Mouse (Mus musculus): Measurements from ENCODE around the gene Mpnd.

The Mpnd gene

DNA sequence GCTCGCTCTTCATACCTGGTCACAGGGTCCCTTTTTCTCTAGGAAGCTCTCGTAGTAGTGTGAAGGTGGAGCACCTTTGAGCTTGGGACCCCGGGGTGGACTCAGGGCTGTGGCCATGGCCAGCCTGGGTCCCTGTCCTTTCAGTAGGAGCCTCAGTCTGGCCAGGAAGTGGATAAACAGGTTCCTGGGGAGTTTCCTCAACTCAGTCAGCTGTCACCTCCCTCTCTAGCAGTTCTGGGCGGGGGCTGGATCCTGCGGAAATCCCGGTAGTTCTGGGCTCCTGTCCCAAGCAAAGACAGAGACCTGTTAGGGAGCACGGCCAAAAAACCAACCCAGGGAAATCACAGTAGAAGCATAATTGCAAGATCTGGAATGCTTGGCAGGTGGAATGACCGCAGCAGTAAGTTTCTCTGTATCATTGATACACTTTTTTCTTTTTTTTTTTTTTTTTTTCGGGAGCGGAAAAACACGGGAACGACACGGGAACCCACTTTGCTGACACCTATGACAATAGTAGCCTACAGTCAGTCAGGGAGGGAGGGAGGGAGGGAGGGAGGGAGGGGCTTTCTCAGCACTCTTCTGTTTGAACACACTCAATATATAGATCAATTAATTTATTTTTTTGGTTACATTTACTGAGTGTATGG lies at the start of gene Mpnd, which contains the start of gene Stap2:
Gene Mpnd (plus strand): TSS at position 297 of the 647 bp plus-strand sequence.
Gene Stap2 (minus strand): TSS at position 170 of the 647 bp plus-strand sequence.
- peak; percentile 71 for DNase-seq (ENCODE audit: low read depth)

DNA sequence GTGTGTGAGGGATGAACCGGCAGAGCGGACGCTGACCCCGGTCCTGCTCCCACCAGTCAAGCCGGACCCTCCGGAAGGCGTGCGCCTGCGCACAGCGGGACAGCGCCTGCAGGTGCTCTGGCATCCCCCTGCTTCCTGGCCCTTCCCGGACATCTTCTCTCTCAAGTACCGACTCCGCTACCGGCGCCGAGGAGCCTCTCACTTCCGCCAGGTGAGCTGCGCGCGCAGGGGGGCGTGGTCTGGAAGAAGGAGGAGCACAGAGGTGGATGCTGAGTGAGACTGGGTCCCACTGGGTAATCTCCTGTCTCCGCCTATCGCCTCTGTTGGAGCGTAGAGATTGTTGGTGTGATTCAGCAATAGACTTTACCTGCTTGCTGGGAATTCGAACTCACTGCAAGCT lies 49.4 kb upstream of the Mpnd start:
- no peak for DNase-seq (ENCODE audit: low read depth)

DNA sequence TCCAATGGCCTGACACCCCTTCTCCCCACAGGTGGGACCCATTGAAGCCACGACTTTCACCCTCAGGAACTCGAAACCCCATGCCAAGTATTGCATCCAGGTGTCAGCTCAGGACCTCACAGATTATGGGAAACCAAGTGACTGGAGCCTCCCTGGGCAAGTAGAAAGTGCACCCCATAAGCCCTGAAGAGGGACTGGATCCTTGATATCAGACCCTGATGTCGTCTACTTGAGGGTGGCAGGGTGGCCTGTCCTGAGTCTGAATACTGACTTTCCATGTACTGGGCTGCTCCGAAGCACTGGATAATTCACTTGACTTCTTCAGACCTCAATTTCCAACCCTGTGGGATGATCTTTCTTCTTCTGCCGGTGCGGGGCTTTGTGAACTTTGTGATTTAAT lies 48.9 kb upstream of the Mpnd start:
- no peak for DNase-seq (ENCODE audit: low read depth)

DNA sequence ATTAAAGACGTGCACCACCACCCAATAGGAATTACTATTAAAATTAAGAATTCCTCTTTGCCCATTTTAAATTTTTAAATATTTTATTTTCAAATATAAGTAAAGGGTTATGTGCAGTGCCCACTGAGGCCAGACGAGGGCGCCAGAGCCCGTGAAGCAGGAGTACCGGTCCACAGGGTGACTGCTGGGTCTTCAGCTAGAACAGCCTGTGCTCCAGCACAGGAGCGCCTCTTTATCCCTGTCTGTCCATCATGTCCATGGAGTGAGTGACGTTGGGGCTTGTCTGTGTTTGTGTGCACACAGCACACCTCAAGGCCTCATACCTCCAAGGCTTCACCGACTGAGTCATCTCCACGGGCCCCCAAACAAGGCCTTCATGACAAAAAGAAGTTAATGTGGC lies 48.3 kb upstream of the Mpnd start:
- DNase-seq (ENCODE audit: low read depth) = peak; percentile 89

DNA sequence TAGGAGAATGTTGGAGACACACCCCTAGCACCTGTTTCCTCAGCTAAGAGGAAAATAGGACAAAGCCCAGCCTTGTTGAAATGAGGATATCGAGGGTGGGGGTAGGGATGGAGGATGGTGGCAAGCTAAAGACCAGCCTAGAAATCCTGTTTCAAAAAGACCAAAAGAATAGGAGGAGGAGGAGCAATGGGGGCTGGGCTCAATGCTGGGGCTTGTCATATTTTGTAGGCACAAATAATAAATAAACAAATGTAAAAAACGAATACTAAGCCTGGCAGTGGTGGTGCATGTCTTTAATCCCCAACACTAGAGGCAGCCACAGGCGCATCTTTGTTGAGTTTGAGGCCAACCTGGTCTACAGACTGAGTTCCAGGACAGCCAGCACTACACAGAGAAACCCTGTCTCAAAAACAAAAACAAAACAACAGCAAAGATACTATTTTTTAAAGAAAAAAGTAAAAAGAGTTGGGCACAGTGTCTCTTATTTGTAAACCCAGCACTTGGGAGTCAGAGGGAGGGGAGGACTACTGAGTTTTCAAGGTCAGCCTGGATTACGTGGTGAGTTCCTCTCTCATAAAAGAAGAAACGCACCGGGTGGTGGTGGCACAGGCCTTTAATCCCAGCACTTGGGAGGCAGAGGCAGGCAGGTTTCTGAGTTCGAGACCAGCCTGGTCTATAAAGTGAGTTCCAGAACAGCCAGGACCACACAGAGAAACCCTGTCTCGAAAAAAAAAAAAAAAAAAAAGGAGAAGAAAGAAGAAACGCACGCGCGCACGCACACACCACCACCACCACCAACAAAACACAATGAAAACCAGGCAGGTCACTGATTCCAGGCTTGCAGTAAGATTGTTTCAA lies 47.6 kb upstream of the Mpnd start:
- no peak for DNase-seq (ENCODE audit: low read depth)

DNA sequence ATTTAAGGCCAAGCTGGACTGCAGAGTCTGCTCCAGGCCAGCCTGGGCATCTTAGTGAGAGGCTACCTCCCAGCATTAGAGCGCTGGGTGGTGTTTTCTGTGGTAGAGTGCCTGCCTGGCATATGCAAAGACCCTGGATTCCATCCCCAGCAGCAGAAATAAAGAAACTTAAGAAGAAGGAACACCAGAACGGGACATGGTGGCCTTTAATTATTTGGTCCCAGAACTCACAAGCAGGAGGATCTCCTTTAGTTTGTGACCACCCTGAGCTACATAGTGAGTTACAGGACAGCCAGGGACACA lies 47.0 kb upstream of the Mpnd start:
- no peak for DNase-seq (ENCODE audit: low read depth)

DNA sequence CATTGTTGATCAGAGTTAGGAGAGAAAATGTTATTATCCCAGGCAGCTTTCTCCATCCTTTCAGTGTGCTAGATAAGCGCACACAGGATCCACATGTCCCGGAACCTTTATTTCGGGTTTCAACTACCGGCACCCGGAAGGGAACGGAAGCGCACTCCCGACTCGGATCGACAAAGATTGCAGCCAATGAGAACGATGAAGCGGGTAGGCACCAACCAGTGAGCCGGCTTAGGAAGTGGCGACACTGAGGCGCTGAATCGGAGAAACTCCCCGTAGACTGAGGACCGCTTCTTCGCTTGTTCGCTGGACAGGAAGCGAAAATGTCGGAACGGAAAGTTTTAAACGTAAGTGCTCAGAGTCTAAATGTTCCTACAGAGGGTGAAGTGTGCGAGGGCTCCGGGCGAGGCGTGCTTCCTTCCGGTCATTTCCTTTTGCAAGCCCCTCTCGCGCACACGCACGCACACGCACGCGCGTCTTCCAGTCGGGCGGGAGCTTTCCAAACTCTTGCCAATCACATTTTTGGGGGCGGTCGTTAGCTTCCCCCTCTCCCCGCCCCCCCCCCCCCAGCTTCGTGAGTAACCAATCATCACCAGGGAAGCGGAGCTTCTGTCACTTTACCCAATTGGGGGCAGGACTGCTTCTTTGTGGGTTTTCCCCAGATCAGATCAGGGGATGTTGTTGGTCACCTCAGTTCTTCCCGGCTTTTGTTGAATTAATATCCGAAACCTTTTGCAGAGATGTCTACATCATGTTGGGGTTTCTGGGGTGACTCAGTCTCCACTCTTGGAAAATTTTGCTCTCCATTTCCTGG lies 46.4 kb upstream of the Mpnd start, which contains the start of gene Yju2:
Gene Yju2 (plus strand): TSS at position 182 of the 811 bp plus-strand sequence.
- peak; percentile 97 for DNase-seq (ENCODE audit: low read depth)

DNA sequence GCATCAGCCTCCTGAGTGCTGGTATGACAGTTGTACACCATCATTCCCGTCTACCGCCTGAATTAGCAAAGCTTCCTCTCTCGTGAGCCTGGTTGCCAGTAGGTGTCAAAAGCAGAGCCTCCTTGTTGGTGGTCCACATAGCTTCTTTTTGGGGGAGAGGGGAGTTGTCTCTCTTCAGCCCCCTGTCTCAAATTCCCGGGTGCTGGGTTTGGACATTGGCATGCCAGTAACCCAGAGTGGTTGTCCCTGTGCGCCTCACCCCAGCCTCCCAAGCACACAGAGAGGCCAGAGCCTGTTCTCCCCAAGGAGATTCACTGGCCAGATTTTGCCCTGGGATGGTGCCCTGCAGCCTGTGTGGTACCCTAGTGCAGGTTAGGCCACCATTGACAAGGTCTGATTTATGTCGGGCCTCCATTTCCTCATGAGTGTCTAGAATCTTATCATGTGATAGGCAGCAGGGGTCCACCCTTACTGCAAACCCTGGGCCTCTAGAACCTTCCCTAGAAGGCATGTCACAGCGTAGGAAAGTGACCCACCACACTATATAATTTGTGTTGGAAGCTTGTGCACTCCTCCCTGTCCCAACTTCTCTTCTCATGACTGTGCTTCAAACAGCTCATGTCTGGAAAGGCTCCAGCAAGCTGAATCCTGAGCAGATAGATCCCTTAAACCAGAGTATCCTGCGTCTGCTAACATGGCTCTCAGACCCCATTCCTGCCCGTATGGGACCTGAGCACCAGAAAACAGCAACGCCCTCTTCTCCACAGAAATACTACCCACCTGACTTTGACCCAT lies 45.4 kb upstream of the Mpnd start:
- DNase-seq (ENCODE audit: low read depth) = no peak

DNA sequence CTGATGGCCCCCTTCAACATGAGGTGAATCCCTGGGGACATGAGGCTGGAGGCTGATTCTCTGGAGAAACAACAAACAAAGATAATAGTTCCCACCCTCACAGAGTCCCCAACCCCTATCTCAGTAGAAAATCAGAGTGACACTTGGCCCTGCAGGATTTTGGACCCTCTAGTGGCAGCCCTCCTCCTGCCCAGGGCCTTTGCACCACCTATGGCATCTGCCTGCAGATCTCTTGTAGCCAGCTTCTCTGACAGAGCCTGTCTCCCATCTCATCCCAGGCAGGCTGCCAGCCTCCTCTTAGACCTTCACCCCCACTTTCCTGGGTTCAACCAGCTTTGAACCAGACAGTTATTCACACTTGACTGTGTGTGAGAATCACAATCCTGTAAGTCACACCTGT lies 44.7 kb upstream of the Mpnd start:
- DNase-seq (ENCODE audit: low read depth) = no peak

DNA sequence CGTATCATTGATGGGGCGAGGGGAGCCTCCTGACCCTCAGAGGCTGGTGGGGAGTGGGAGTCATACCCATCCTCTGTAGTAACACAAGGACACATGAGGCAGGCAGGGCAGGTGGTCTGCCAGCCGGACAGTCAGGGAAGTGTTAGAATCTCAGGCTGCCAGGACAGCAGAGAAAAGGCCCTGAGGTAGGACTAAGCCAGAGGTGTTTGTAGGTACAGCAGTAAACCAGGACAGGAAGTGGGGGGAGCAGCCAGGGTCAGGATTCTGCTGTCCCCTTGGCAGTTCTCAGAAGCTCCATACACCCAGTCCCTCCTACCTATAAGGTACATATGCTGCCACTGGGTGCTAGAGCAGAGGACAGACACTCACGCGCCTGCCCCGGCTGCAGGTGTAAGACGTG lies 43.9 kb upstream of the Mpnd start:
- DNase-seq (ENCODE audit: low read depth) = no peak

DNA sequence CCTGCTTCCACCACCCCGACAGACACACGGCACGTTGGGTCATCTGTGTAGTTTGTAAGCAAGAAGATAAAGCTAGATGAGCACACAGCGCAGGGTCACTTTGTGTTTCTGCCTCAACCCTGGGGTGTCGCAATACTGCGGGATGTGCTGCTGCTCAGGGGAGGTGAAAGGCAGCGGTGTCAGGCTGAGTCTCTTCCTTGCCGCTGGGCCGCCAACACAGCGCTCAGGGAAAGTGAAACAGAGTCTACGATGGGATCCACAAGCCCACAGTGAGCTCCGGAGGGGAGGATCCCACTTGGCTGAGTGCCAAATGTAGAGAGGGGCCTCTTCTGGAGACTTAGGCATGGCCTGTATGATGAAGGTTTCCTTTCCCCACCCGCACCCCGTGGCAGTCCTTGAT lies 42.3 kb upstream of the Mpnd start:
- DNase-seq (ENCODE audit: low read depth) = peak; percentile 31

DNA sequence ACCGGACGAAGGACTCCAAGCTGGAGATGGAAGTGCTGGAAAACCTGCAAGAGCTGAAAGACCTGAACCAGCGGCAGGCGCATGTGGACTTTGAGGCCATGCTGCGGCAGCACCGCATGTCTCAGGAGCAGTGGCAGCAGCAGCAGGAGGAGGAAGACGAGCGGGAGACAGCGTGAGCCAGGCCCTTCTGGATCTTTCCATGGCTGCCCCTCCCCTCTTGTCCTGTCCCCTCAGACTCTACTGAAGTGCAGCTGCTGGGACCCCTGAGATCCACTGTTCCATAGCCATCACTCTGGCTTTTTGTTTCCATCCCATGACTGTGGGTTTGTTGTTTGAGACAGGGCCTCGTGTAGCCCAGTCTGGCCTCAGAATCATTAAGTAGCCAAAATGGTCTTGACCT lies 41.0 kb upstream of the Mpnd start:
- DNase-seq (ENCODE audit: low read depth) = no peak

DNA sequence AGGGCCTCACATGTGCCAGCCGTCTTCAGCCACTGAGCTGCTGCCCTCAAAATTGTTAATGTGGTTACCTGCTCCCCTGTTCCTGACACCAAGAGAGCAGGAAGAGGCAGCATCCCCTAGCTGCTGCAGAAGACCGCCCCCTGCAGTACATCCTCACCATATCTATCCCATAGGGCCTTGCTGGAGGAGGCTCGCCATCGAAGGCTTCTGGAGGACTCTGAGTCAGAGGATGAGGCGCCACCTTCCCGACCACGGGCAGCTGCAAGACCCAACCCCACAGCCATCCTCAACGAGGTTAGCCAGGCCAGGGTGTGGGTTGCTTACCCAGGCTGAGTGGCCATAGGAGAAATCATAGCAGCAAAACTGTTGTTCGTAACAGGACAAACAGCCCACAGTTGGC lies 40.5 kb upstream of the Mpnd start:
- peak; percentile 29 for DNase-seq (ENCODE audit: low read depth)

DNA sequence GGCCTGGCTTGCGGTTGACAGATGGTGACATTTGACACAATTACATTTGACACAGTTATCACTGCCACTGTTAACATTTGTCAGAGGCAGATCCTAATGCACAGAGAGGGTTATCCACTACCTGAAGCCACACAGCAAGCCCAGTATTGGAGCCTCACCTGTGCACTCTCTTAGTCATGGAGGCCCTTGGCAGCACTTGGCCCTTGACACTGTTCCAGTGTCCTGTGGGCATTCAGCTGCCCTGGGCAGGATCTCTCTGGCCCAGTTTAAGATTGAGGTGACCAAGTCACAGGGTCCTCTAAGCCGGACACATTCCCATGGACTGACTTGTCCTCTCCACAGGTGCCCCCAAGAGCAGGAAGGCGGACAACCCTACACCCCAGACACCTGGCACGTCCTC lies 38.3 kb upstream of the Mpnd start:
- DNase-seq (ENCODE audit: low read depth) = no peak

DNA sequence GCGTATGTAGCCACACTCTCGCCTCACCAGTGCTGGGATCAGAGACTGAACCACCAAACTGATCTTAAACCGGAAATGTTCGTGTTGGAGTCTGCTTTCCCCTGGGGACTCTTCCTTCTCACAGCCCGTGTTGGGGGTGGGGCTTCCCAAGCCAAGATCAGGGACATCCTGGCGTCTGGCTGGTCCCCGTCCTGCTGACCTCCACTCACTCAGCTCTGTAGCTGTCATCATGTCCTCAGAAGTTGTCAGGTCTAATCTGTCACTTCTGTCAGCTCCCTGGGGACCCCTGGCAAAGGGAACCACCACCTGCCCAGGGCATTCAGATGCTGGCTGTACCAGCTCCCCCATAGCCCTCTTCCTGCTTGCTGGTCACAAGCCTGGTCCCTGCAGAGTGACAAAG lies 37.3 kb upstream of the Mpnd start:
- DNase-seq (ENCODE audit: low read depth) = no peak

DNA sequence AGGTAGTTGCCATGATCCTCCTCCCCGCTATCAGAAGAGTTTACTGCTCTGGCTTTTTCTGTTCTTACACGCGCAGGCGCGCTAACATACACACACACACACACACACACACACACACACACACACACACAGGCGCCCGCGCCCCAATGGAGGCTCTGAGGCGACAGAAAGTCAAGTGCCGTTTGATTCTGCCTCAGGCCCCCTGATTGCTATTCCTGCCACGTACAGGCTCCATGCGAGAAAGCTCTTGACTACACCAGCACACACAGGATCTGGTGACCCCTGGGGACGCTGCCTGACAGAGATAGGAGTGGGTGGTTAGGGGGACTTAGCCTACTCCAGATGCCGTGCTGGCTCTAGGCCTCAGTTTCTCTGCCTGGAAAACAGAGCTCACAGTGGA lies 36.0 kb upstream of the Mpnd start:
- DNase-seq (ENCODE audit: low read depth) = no peak

DNA sequence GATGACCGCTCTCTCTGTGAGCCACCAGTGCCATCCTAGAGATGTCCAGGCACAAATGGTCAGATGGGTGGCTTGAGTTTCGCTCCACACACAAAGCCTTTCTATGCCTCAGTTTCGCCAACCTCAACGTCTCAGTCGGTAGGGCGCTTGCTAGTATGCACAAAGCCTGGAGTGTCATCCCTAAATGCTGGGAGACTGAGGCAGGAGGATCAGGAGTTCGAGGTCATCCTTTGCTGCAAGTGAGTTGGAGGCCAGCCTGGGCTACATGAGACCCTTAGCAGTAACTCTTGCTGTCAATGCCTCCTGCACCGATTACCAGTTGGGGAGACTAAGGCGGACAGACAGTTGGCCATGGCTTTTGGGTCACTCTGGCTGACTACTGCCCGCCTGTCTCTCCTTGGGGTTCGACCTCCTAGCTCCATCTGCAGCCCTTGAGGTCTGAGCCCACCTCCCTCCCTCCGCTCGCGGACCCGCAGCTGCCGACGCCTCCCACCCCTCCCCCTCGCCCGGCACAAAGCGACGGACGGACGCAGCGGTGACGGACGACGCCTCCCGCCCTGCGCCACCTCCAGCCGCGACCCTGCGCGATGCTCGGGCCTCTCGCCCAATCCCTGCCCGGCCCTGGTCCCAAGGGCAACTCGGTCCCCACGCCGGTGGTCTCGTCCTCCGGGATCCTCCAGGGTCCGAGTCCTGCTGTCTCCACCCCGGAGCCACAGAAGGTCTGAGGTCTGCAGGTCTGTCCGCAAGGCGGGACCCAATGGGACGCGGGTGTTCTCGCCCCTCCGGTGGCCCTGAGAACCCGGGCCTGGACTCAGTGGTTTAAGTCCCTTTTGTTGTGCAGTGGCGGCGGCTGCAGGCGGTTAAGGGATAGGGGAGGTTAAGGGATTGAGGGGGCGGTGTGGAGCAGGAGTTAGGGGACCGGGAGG lies 35.3 kb upstream of the Mpnd start, which contains the start of gene Shd:
Gene Shd (plus strand): TSS at position 502 of the 926 bp plus-strand sequence.
- DNase-seq (ENCODE audit: low read depth) = no peak

DNA sequence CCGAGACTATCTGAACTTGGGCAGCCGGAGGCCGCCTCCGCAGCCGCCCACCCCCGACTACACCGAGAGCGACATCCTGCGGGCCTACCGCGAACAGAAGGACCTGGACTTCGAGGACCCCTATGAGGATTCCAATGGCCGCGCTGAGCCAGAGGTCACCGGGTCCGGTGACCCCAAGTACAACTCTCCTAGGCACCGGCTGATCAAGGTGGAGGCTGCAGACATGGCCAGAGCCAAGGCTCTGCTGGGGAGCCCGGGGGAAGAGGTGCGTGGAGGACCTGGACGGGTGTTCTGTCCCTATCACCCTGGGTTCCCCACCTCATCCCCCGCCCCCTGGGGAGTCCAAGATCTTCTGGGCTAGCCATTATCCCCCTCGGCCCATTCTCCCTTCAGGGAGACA lies 34.1 kb upstream of the Mpnd start:
- no peak for DNase-seq (ENCODE audit: low read depth)

DNA sequence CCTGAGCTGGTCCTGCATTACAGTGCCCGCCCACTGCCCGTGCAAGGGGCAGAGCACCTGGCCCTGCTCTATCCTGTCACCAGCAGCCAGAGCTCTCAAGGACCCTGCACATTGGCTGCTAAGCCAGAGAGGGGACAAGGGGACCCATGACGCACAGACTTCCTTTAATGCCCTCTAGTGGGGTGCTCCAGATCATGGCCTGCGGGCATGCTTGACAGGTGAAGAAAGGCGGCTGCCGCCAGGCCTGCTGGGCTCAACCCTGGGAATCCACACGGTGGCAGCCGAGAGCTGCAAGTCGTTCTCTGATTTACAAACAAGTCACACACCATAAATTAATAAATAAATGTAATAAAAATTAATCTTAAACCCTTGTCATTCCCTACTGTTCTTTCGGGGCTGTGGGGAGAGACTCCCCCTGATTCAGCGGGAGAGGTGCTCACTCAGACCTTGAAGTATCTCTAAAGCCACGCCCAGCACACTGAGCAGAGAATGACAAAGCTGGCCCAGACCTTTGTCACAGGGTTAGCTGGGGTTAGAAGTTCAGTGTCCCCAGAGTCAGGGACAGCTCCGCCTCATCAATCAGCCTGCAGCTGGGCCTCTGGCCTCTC lies 29.2 kb upstream of the Mpnd start:
- peak; percentile 88 for DNase-seq (ENCODE audit: low read depth)

DNA sequence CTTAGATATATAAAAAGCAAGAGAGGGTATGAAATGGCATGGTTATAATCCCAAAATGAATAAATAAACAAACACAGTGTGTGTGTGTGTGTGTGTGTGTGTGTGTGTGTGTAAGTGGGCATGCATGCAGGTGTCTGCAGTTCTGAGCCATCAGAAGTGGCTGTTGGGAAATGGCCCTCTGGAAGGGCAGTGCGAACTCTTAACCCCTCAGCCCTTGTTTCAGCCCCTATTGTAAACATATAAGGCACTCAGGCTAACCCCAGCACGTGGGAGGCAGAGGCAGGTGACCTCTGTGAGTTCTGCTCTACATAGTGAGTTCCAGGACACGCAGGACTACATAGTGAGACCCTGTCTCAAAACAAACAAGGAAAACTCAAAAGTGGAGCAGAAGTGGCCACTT lies 28.2 kb upstream of the Mpnd start:
- DNase-seq (ENCODE audit: low read depth) = no peak
